Mouse (Mus musculus): ENCODE measurements around the gene Sel1l3.

The Sel1l3 gene

DNA sequence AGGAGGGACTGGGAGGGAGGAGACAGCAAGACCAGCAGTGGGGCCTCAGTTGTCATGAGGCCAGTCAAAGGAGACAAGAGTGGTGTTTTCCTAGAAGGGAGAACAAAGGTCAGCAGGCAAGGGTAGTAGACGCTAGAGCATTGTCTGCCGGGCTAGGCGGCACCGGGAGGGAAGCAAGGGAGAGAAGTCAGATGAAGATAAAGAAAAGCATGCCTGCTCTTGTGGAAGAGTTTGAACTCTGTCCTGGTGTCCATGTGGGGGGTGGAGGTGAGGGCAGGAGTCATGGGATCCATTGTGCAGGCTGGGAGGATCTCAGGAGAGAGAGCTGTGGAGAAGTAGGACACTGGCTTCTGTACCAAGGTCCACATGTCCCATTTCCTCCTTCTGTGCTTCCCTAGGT lies 135.3 kb downstream of the Sel1l3 start:
- no peak for DNase-seq

DNA sequence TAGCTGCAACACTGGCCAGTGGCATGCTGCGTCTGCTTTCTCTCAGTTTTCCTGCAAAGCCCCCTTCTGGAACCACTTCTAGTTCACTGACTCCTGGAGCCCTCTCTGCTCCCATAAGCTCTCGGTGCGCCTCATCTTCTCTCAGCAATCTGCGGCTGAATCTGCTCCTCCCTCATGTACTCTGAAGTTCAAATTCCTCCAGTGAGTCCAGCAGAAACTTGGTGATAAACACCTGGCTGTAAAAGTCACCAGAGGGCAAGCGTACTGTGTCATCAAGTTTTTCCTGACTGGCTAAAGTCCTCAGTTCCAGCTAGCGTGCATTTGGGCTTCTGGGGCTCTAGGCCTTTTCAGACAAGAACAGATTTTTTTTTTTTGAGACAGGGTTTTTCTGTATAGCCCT lies 139.2 kb downstream of the Sel1l3 start:
- no peak for DNase-seq

DNA sequence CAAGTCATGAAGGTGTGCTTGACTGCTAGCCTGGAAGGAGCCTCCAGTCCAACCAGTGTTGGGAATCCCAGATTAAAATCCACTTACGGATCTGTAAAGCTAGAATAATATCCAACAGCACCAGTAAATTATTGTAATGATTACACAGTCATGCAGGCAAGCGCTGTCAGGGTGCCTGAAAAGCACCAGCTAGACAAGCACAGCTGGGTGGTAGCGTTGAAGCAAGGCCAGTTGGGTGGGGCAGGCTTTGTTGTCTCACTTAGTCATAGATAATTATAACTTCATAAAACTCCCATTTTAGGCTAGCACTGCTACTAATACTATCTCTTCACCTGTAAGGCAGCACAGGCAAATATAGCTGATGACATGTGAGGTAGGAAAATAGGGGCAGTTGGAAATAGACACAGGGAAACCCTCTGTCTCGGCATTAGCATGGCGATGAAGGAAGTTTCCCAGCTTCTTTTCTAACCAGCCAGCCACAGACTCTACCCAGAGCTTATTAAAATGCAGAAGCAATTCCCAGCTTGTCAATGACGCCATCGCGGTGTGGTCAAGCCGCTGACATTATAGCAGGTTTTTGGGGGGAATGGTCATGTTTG lies 152.1 kb downstream of the Sel1l3 start:
- DNase-seq = no peak

Data from cerebellum, postnatal 25 days (tissue).